In the genomic region with DNA sequence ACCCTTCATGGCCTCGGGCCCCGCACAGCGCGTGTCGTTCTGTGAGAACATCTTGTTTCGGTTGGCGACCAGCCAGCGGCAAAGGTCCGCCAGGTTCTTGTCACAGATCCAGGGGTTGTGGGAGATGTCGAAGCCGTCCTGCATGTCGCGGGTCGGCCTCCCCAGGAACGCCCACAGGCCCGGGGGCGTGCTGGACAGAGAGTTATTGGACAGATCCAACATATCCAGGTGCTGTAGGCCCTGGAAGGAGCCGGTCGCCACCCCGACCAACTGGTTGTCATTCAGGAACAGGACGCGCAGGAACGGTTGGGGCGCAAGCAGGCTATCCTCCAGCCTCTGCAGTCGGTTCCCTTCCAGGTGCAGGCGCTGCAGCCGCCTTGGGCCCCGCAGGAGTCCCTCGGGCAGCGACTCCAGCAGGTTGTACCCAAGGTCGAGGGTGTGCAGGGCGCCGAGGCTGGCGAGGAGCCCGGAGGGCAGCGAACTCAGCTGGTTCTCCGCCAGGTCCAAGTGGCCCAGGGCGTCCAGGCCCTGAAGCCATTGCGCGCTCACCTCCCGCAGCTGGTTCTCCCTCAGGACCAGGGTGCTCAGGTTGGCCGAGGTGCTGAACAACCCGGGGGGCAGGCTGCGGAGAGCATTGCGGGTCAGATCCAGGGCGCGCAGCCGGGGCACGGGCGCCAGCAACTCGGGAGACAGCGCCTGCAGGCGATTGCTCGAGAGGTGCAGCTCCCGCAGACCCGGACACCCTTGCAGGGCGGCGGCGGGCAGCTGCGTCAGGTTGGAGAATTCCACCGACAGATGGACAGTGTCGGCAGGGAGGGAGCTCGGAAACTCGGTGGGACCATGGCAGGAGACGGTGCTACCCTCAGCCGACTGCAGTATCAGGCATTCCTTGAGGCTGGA, we compare ENCODE assay signal across 7 mouse cellular contexts. TPM values are rescaled to one million over a fixed set of nuclear protein-coding genes. Genes with fewer than 3 reads are reported as not detected.
A peak's percentile ranks its signal among the peaks of the same experiment; 100 is the strongest.
DNase-seq lines count a peak whose midpoint lies in the region; ATAC-seq and TF ChIP-seq lines count a peak whose summit lies in the region.

No protein-coding gene starts in this region.

- H3K36me3 ChIP-seq in lung, postnatal 0 days (ENCODE audit: insufficient read depth, low read length), result no peaks in the 10 kb centered on the region

- peaks cover 4% of the 10 kb centered on the region for H3K4me1 ChIP-seq in bone marrow macrophage, adult 2 months (ENCODE audit: control insufficient read depth, insufficient read depth, low read length)
- H3K4me1 ChIP-seq in lung, postnatal 0 days (ENCODE audit: insufficient read depth, low read depth, low read length), result no peaks in the 10 kb centered on the region; the same call in 1 of the 2 replicates

- no peak for TF ChIP-seq POLR2A in bone marrow macrophage, adult 2 months (IDR thresholded peaks at IDR 0.05; ENCODE audit: borderline replicate concordance, low read depth, low read length)

- TF ChIP-seq EP300 in lung, postnatal 0 days (IDR thresholded peaks at IDR 0.05), result no peak

- H3K9me3 ChIP-seq in lung, postnatal 0 days (ENCODE audit: low read length), result peaks cover 6% of the 10 kb centered on the region; the same call in 1 of the 2 replicates

- ATAC-seq in lung, postnatal 0 days, result 0 out of 2 replicates have a peak, but pooled peaks have one; percentile 11

- peak overlapping the region; percentile 27 for H3K4me3 ChIP-seq in bone marrow macrophage, adult 2 months (ENCODE audit: insufficient read depth, low read length)
- H3K4me3 ChIP-seq in lung, postnatal 0 days (ENCODE audit: low read depth, low read length), result peak overlapping the region; percentile 16

- no peak for TF ChIP-seq CTCF in bone marrow macrophage, adult 2 months (IDR thresholded peaks at IDR 0.05; ENCODE audit: low read depth, low read length)
- no peak for TF ChIP-seq CTCF in lung, postnatal 0 days (IDR thresholded peaks at IDR 0.05)

- no peak overlapping the region for H3K27ac ChIP-seq in bone marrow macrophage, adult 2 months (ENCODE audit: insufficient read depth, low read depth, low read length)
- H3K27ac ChIP-seq in lung, postnatal 0 days (ENCODE audit: low read length), result no peak overlapping the region

- H3K9ac ChIP-seq in lung, postnatal 0 days (replicated peaks; ENCODE audit: low read depth), result no peak overlapping the region

- DNase-seq in ZHBTc4 (ENCODE audit: low read depth, low spot score), result peak; percentile 54
- DNase-seq in heart, adult 8-10 months (ENCODE audit: low spot score), result peak; percentile 76
- DNase-seq in kidney, adult 8-10 months, result peak; percentile 82 to 84
- DNase-seq in lung, postnatal 0 days (ENCODE audit: low spot score), result no peak
- DNase-seq in urinary bladder, adult 2 months (ENCODE audit: low spot score), result no peak
- DNase-seq in embryo, embryonic 9.5 days (ENCODE audit: extremely low spot score), result no peak

- H3K27me3 ChIP-seq in lung, postnatal 0 days (replicated peaks; ENCODE audit: insufficient read depth, low read length), result peaks cover 7% of the 10 kb centered on the region

- WGBS in lung, postnatal 0 days, result 4% methylated on average over 66 of the region's 66 CpGs

- peak overlapping the region; percentile 47 for H3K4me2 ChIP-seq in lung, postnatal 0 days (replicated peaks; ENCODE audit: low read depth, low read length)

RNA-seq across cellular contexts. Expression of gene Lrg1, which starts 1.6 kb away (rescaled TPM):
- not detected in 2 replicates for polyA plus RNA-seq in bone marrow macrophage, adult 2 months (2012; ENCODE audit: insufficient read depth, insufficient read length, missing spikeins)
- total RNA-seq in heart, adult 8-10 months (2022), result 10 to 100 TPM; 47.5 to 68.7 (median 60.4) TPM
- 36.3 and 50.6 TPM in 2 replicates for polyA plus RNA-seq in lung, postnatal 0 days (2015; fragmentation: Nextera tagmentation; extraction: Ambion mirVana)
- 23.4 and 23.9 TPM in 2 replicates for polyA plus RNA-seq in urinary bladder, adult 2 months (2012; rRNA removed)

RNA-seq across cellular contexts. Expression of gene Plin5, which starts 2.8 kb away (rescaled TPM):
- not detected in 2 replicates for polyA plus RNA-seq in bone marrow macrophage, adult 2 months (2012; ENCODE audit: insufficient read depth, insufficient read length, missing spikeins)
- total RNA-seq in heart, adult 8-10 months (2022), result 100 to 1,000 TPM; 110 to 160 (median 150) TPM
- 3.2 and 4.3 TPM in 2 replicates for polyA plus RNA-seq in lung, postnatal 0 days (2015; fragmentation: Nextera tagmentation; extraction: Ambion mirVana)
- polyA plus RNA-seq in urinary bladder, adult 2 months (2012; rRNA removed), result 1.4 and 1.9 TPM in 2 replicates

RNA-seq across cellular contexts. Expression of gene Plin4, which starts 10.6 kb away (rescaled TPM):
- 0.16 TPM in 1 of 2 replicates, not detected in the other for polyA plus RNA-seq in bone marrow macrophage, adult 2 months (2012; ENCODE audit: insufficient read depth, insufficient read length, missing spikeins)
- 100 to 1,000 TPM; 140 to 200 (median 164) TPM for total RNA-seq in heart, adult 8-10 months (2022)
- polyA plus RNA-seq in lung, postnatal 0 days (2015; fragmentation: Nextera tagmentation; extraction: Ambion mirVana), result 0.05 and 0.08 TPM in 2 replicates
- 96.9 and 98.3 TPM in 2 replicates for polyA plus RNA-seq in urinary bladder, adult 2 months (2012; rRNA removed)

RNA-seq across cellular contexts. Expression of gene Sema6b, which starts 19.9 kb away (rescaled TPM):
- 7.8 and 8.1 TPM in 2 replicates for polyA plus RNA-seq in bone marrow macrophage, adult 2 months (2012; ENCODE audit: insufficient read depth, insufficient read length, missing spikeins)
- total RNA-seq in heart, adult 8-10 months (2022), result 10 to 100 TPM in 1 of 4 experiments, 1 to 10 TPM in 3; 5.4 to 10.4 (median 8.6) TPM
- polyA plus RNA-seq in lung, postnatal 0 days (2015; fragmentation: Nextera tagmentation; extraction: Ambion mirVana), result 0.88 and 1.0 TPM in 2 replicates
- polyA plus RNA-seq in urinary bladder, adult 2 months (2012; rRNA removed), result 3.3 and 4.4 TPM in 2 replicates

RNA-seq across cellular contexts. Expression of gene Hdgfl2, which starts 40.8 kb away (rescaled TPM):
- 33.0 and 41.1 TPM in 2 replicates for polyA plus RNA-seq in bone marrow macrophage, adult 2 months (2012; ENCODE audit: insufficient read depth, insufficient read length, missing spikeins)
- total RNA-seq in heart, adult 8-10 months (2022), result 10 to 100 TPM; 30.6 to 41.4 (median 35.2) TPM
- 58.4 and 61.7 TPM in 2 replicates for polyA plus RNA-seq in lung, postnatal 0 days (2015; fragmentation: Nextera tagmentation; extraction: Ambion mirVana)
- 68.8 and 70.6 TPM in 2 replicates for polyA plus RNA-seq in urinary bladder, adult 2 months (2012; rRNA removed)

Comparison
In these comparisons a context has a peak if more than half of its experiments do, and no peak if none do; other contexts are left out.
1. DNase-seq: peak in ZHBTc4 (single experiment), heart, adult 8-10 months (single experiment) and kidney, adult 8-10 months (2 of 2); none in lung, postnatal 0 days (single experiment), urinary bladder, adult 2 months (single experiment) and embryo, embryonic 9.5 days (single experiment).
2. RNA of gene Lrg1, which starts 1.6 kb away (polyA plus RNA-seq): 36.3 to 50.6 TPM in lung, postnatal 0 days and 23.4 to 23.9 TPM in urinary bladder, adult 2 months; not detected in bone marrow macrophage, adult 2 months; every median in the first group is over 10 times any median in the second.
3. RNA of gene Plin4, which starts 10.6 kb away (polyA plus RNA-seq): 96.9 to 98.3 TPM in urinary bladder, adult 2 months; 0.16 TPM in bone marrow macrophage, adult 2 months and 0.05 to 0.08 TPM in lung, postnatal 0 days; every median in the first group is over 10 times any median in the second.